8 mouse cellular contexts compared by ENCODE assay signal in the genomic region with DNA sequence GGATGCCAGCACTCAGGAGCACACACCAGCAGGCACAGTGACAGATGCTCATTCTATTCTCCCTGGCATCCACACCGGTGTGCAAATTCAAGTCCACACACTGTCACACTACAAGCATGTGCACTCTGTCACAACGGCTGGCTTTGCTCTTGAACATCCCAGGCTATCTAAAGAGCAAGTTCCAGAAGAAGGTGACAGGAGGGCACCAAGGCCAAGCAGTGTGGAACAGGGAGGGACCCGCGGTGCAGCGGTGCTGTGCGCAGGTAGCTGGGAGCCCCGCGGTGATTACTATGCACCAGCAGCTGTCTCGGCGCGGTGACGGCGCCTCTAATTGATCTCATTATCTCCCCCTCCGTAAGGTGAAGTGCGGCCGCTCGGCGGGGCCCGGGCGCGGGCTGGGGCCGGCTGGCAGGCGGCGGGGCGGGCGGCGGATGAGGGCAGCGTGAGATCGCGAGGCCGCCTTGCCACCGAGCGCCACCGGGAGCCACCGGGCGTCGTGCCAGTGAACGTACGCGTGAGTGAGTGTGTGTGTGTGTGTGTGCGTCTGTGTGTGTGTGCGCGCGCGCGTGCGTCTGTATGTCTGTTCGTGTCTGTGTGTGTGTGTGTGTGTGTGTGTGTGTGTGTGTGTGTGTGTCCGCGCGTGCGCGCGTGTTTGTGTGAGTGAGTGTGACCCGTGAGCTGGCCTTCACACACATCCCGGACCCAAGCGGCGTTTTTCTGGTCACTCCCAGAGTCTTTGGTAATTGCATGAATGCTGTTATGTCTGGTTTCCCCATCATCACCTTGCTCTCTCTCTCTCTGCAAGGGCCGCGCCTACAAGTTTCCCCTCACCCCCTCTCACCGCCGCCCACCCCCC.
DNase-seq lines count a peak whose midpoint lies in the region; ATAC-seq and TF ChIP-seq lines count a peak whose summit lies in the region.

No protein-coding gene starts in this region.

- DNase-seq in adrenal gland, postnatal 10 days = peak; percentile 84
- DNase-seq in embryo, embryonic 10 days (ENCODE audit: low spot score) = peak; percentile 49
- peak; percentile 67 for DNase-seq in gastrocnemius, postnatal 14 days
- peak; percentile 91 for DNase-seq in left cerebral cortex, postnatal 4 days
- DNase-seq in midbrain, embryonic 10.5 days (ENCODE audit: low spot score) = peak; percentile 56
- peak; percentile 80 for DNase-seq in right cerebral cortex, postnatal 4 days
- no peak for DNase-seq in spleen, postnatal 14 days (ENCODE audit: low spot score in 2 of 2)

- no peaks in the 10 kb centered on the region for H3K9me3 ChIP-seq in intestine, postnatal 0 days (ENCODE audit: control insufficient read depth)
- H3K9me3 ChIP-seq in midbrain, embryonic 10.5 days (replicated peaks) = no peaks in the 10 kb centered on the region

- 4% methylated on average over 40 of the region's 62 CpGs for WGBS in intestine, postnatal 0 days
- 2% methylated on average over 62 of the region's 62 CpGs for WGBS in midbrain, embryonic 10.5 days

- no peak for TF ChIP-seq CTCF in intestine, postnatal 0 days (IDR thresholded peaks at IDR 0.05; ENCODE audit: low read depth)

- H3K4me1 ChIP-seq in intestine, postnatal 0 days (replicated peaks; ENCODE audit: control insufficient read depth, insufficient read depth, low read length) = no peaks in the 10 kb centered on the region
- H3K4me1 ChIP-seq in midbrain, embryonic 10.5 days = peaks cover 30% of the 10 kb centered on the region

- peak overlapping the region; percentile 31; the same call in 1 of the 2 replicates for H3K9ac ChIP-seq in intestine, postnatal 0 days (ENCODE audit: low read depth, low read length)

- H3K36me3 ChIP-seq in intestine, postnatal 0 days (ENCODE audit: control insufficient read depth, insufficient read depth) = no peaks in the 10 kb centered on the region
- H3K36me3 ChIP-seq in midbrain, embryonic 10.5 days = 0 out of 2 replicates have a peak, but pooled peaks cover 4% of the 10 kb centered on the region

- no peak for ATAC-seq in intestine, postnatal 0 days

- H3K4me2 ChIP-seq in intestine, postnatal 0 days (replicated peaks; ENCODE audit: low read depth) = peak overlapping the region; percentile 70

- H3K27ac ChIP-seq in intestine, postnatal 0 days (ENCODE audit: low read depth, low read length) = no peak overlapping the region
- peak overlapping the region; percentile 66 for H3K27ac ChIP-seq in midbrain, embryonic 10.5 days (replicated peaks)

- H3K27me3 ChIP-seq in intestine, postnatal 0 days (replicated peaks; ENCODE audit: control insufficient read depth, insufficient read depth, low read length) = 0 out of 2 replicates have a peak, but pooled peaks cover 13% of the 10 kb centered on the region
- peaks cover 33% of the 10 kb centered on the region for H3K27me3 ChIP-seq in midbrain, embryonic 10.5 days (ENCODE audit: low read depth, poor library complexity, severe bottlenecking)

- H3K4me3 ChIP-seq in intestine, postnatal 0 days (ENCODE audit: low read depth, low read length) = peak overlapping the region; percentile 35
- H3K4me3 ChIP-seq in midbrain, embryonic 10.5 days = peak overlapping the region; percentile 55

- intact Hi-C loops in gastrocnemius, postnatal 14 days (cut with DNase I; ENCODE audit: low total_unique reads) = no loop called here
- intact Hi-C loops in left cerebral cortex, postnatal 4 days (cut with DNase I) = no loop called here

Comparison
In these comparisons a context has a peak if more than half of its experiments do, and no peak if none do; other contexts are left out.
1. DNase-seq: peak in adrenal gland, postnatal 10 days (single experiment), embryo, embryonic 10 days (single experiment), gastrocnemius, postnatal 14 days (single experiment), left cerebral cortex, postnatal 4 days (single experiment), midbrain, embryonic 10.5 days (single experiment) and right cerebral cortex, postnatal 4 days (single experiment); none in spleen, postnatal 14 days (0 of 2).